Mouse (Mus musculus) heart, embryonic 14.5 days (tissue): ENCODE results near the gene Scgb1a1. TPM values are rescaled to one million over a fixed set of nuclear protein-coding genes. Genes with fewer than 3 reads are reported as not detected.

Experiments used
- ATAC-seq: fragments of 200-750 bp; cut with Nextera tagmentation; 2 replicates; pipeline ENCODE4 v1.8.0; 2017; ENCODE audit warnings: low read depth, moderate TSS enrichment; ENCODE audit not compliant: insufficient number of reproducible peaks, insufficient read depth, low FRiP score
- H3K27ac ChIP-seq, 2 experiments: fragments of 200-500 bp in 1 of 2; fragments of 300-500 bp in 1 of 2; sonication (generic) in 1 of 2; replicated peaks in 1 of 2; 2 replicates each; pipeline ENCODE4 v1.5.1; 2012 to 2014; ENCODE audit warnings: low read depth in 2 of 2, low read length in 2 of 2, control low read depth in 1 of 2, mild to moderate bottlenecking in 1 of 2, mixed read lengths in 1 of 2; ENCODE audit not compliant: control insufficient read depth in 1 of 2, insufficient read depth in 1 of 2
- H3K27me3 ChIP-seq: fragments of 300-500 bp; sonication (generic); 2 replicates; pipeline ENCODE4 v1.6.1; 2014; ENCODE audit warnings: mild to moderate bottlenecking, low read length, control low read depth; ENCODE audit not compliant: control insufficient read depth, insufficient read depth
- H3K36me3 ChIP-seq: fragments of 300-500 bp; sonication (generic); 2 replicates; pipeline ENCODE4 v1.6.1; 2014; ENCODE audit warnings: mild to moderate bottlenecking, control low read depth, low read length, mixed read lengths; ENCODE audit not compliant: control insufficient read depth, insufficient read depth
- H3K4me1 ChIP-seq, 2 experiments: fragments of 200-500 bp in 1 of 2; fragments of 300-500 bp in 1 of 2; sonication (generic) in 1 of 2; 2 replicates each; pipeline ENCODE4 v1.6.1; 2012 to 2014; ENCODE audit warnings: low read length in 2 of 2, control low read depth in 1 of 2, mixed read lengths in 1 of 2; ENCODE audit not compliant: control insufficient read depth in 2 of 2, insufficient read depth in 2 of 2
- H3K4me2 ChIP-seq: fragments of 300-500 bp; sonication (generic); 2 replicates; pipeline ENCODE4 v1.6.1; 2014; ENCODE audit warnings: mild to moderate bottlenecking, low read length
- H3K4me3 ChIP-seq, 2 experiments: fragments of 200-500 bp in 1 of 2; fragments of 300-500 bp in 1 of 2; sonication (generic) in 1 of 2; 2 replicates each; pipeline ENCODE4 v1.5.1; 2012 to 2014; ENCODE audit warnings: low read length in 2 of 2, mild to moderate bottlenecking in 2 of 2, control low read depth in 1 of 2, low read depth in 1 of 2, moderate library complexity in 1 of 2; ENCODE audit not compliant: control insufficient read depth in 1 of 2, insufficient read depth in 1 of 2
- H3K9ac ChIP-seq: fragments of 300-500 bp; sonication (generic); 2 replicates; pipeline ENCODE4 v1.6.1; 2014; ENCODE audit warnings: mild to moderate bottlenecking, low read length
- H3K9me3 ChIP-seq: fragments of 300-500 bp; sonication (generic); 2 replicates; pipeline ENCODE4 v1.6.1; 2016; ENCODE audit warnings: low read length, control low read depth; ENCODE audit not compliant: control insufficient read depth
- WGBS: fragments of 180-500 bp; shearing (Covaris S2); extraction: QIAGEN DNeasy Blood & Tissue Kit; methylation state at CpG from one replicate; pipeline ENCODE4 v1.1.7; 2014; 5-methylcytosine and 5-hydroxymethylcytosine counted together
- polyA plus RNA-seq: library from polyadenylated mRNA; unstranded; fragments of >200 nt; fragmentation: Nextera tagmentation; extraction: Ambion mirVana; gene quantifications from 2 replicates; pipeline ENCODE4 v1.2.1, GENCODE M21; 2014

Gene Scgb1a1
- polyA plus RNA-seq, 1 experiment from 2014 or later: not detected

DNA sequence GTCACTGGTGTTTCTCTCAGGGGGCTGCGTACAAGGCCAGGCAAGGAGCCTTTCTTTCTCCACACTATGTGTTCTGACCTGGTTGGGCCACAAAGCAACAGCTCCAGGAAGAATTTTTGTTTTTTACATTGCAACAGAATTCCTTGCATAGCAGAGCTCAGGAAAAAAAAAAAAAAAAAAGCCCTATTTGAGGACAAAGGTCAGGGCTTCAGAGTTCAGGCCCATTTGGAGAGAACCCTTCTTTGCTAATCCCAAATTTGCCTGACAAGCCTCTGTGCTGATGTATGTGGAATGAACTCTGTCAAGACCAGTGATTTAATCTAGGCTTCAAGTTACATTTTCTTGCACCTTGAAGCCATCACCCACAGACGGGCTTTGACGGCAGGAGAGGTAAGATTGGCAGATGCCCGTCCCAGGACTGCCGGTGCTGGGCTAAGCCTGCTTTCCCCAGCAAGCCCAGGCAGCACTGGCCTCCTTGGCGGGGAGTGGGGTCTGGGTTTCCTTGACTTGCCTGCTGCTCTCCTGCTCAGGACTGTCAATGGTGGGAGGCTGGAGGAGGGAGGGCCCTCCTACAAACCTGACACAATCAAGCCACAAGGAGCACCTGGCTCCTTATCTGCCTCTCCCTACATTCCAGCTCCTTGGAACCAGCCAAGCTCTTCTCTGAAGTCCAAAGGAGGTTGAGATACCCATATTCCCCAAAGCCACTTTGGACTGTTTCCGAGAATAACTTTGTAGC, 40.4 kb downstream of the Scgb1a1 start:
- Histone ChIP-seq H3K27me3 (no peaks in the 10 kb centered on the region), H3K4me3 (no peak overlapping the region), H3K9me3 (no peaks in the 10 kb centered on the region), H3K36me3 (no peaks in the 10 kb centered on the region), H3K27ac (peak overlapping the region; percentile 61 to 69), H3K4me1 (peaks cover 19 to 28% of the 10 kb centered on the region in 2 experiments), H3K9ac (no peak overlapping the region), H3K4me2 (no peak overlapping the region)
- no peak for ATAC-seq
- WGBS: 46% methylated on average over 7 of the region's 7 CpGs

DNA sequence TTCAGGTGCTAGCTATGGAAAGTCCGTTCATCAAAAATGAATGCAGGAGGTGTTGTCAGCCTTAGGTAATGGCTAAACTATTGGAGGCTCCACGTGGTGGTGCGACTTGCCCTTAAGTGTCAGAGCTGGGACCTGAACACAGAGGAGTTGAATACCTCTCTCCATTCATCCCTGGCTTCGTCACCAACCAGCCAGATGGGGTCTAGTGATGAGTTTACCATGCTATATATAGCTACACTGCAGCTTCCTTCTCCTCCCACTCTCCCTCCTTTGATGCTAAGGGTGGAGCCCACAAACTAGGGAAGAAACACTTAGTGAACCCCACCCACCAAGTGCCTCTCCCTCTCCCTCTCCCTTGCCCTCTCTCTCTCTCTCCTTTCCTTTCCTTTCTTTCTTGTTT, 43.5 kb downstream of the Scgb1a1 start:
- WGBS: 41% methylated on average over 4 of the region's 4 CpGs
- H3K4me3 ChIP-seq: no peak overlapping the region
- H3K9me3 ChIP-seq: no peaks in the 10 kb centered on the region
- no peak overlapping the region for H3K9ac ChIP-seq
- H3K27ac ChIP-seq: no peak overlapping the region
- H3K4me1 ChIP-seq: peaks cover 19 to 26% of the 10 kb centered on the region in 2 experiments
- no peaks in the 10 kb centered on the region for H3K27me3 ChIP-seq
- no peaks in the 10 kb centered on the region for H3K36me3 ChIP-seq
- no peak for ATAC-seq
- H3K4me2 ChIP-seq: no peak overlapping the region

DNA sequence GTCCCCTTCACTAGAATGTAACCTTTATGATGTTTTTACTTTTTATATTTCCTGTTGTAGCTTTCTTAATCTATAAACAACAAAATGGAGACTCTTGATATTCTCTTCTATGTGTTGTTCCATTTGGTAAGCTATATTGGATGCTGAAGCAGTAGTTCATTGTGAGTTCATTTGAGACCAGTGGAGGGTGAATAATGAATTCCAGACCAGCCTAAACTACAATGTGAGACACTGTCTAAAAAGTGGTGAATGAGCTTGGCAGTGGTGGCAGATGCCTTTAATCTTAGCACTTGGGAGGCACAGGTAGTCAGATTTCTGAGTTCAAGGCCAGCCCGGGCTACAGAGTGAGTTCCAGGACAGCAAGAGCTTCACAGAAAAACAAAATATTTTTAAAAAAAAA, 44.6 kb downstream of the Scgb1a1 start:
- 90% methylated on average over 1 of the region's 1 CpGs for WGBS
- Histone ChIP-seq H3K27ac (no peak overlapping the region), H3K27me3 (no peaks in the 10 kb centered on the region), H3K9ac (no peak overlapping the region), H3K36me3 (no peaks in the 10 kb centered on the region), H3K4me1 (peaks cover 19 to 22% of the 10 kb centered on the region in 2 experiments), H3K4me2 (no peak overlapping the region), H3K9me3 (no peaks in the 10 kb centered on the region), H3K4me3 (no peak overlapping the region)
- no peak for ATAC-seq

DNA sequence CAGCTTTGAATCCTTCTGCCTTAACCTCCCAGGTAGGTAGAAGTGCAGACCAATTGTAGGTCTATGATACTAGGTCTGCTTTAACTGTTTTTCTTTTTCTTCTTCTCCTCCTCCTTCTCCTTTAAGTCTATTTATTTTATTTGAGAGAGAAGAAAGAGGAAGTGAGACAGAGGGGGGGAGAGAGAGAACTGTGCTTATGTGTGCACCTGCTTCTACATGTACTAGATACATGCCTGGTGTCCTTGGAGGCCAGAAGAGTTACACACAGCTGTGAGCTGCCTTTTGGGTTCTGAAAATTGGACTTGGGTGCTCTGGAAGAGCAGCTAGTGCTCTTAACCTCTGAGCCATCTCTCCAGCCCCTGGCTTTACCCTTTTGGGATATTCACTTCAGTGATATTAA, 46.7 kb downstream of the Scgb1a1 start:
- peaks cover 7 to 8% of the 10 kb centered on the region in 2 experiments; a peak in 2 of 4 replicates for H3K4me1 ChIP-seq
- H3K27ac ChIP-seq: no peak overlapping the region
- no peak overlapping the region for H3K9ac ChIP-seq
- no peak for ATAC-seq
- no peak overlapping the region for H3K4me3 ChIP-seq
- H3K9me3 ChIP-seq: no peaks in the 10 kb centered on the region
- H3K27me3 ChIP-seq: no peaks in the 10 kb centered on the region
- no peaks in the 10 kb centered on the region for H3K36me3 ChIP-seq
- no peak overlapping the region for H3K4me2 ChIP-seq

DNA sequence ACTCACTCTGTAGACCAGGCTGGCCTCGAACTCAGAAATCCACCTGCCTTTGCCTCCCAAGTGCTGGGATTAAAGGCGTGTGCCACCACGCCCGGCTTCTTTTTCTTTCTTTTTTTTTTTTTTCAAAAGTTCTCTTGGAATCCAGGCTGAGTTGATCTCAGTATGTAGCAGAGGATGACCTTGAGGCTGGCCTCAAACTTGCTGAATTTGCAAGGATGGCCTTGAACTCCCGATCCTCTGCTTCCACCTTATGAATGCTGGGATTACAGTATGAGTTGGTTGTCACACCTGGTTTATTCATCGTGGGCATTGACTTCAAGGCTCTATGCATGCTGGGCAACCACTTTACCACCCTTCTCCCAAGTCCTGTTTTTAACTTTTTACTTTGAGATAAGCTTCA, 47.1 kb downstream of the Scgb1a1 start:
- no peak for ATAC-seq
- Histone ChIP-seq H3K4me2 (no peak overlapping the region), H3K27me3 (no peaks in the 10 kb centered on the region), H3K4me3 (no peak overlapping the region), H3K9ac (no peak overlapping the region), H3K4me1 (peaks cover 7 to 8% of the 10 kb centered on the region in 2 experiments; a peak in 2 of 4 replicates), H3K9me3 (no peaks in the 10 kb centered on the region), H3K36me3 (no peaks in the 10 kb centered on the region), H3K27ac (no peak overlapping the region)
- 87% methylated on average over 6 of the region's 6 CpGs for WGBS

DNA sequence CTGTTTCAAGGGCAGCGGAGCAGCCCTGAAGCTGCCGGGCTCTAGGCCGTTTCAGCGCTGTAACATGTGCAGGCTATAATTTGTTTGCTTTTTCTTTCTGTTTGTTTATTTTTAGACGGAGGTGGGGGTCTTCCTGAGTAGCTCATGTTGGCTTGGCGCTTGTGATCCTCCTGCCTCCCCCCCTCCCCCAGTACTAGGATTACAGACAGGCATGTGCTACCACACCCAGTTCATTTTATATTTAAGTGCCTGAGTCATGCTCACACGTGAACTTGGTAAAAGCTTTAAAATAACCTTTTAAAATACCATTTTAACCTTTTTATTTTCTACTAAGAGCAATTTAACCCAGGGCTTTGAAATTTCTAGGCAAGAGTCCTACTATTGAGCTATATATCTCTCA, 47.8 kb downstream of the Scgb1a1 start:
- WGBS: 41% methylated on average over 7 of the region's 7 CpGs
- ATAC-seq: no peak
- Histone ChIP-seq H3K4me2 (no peak overlapping the region), H3K9me3 (no peaks in the 10 kb centered on the region), H3K27me3 (no peaks in the 10 kb centered on the region), H3K4me3 (no peak overlapping the region), H3K27ac (no peak overlapping the region), H3K9ac (no peak overlapping the region), H3K36me3 (no peaks in the 10 kb centered on the region), H3K4me1 (peaks cover 7 to 8% of the 10 kb centered on the region in 2 experiments; a peak in 2 of 4 replicates)

DNA sequence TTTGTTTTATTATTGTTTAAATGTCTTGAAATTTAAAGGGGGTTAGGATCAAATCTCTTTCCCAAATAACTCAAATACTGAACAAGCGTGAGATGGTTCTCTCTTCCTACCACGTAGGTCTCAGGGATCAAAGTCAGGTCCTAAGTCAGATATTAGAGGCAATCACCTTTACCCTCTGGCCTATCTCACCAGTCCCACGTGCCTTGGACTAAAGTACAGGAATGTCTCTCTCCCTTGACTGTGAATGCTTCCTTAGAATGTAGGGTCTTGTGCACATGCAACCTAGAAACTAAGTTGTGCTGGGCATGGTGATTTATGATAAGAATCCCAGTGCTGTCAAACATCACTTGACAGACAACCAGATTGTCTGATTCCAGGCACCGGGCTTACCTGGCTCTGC, 48.5 kb downstream of the Scgb1a1 start:
- H3K36me3 ChIP-seq: no peaks in the 10 kb centered on the region
- H3K27ac ChIP-seq: no peak overlapping the region
- peaks cover 6 to 7% of the 10 kb centered on the region in 2 experiments; a peak in 2 of 4 replicates for H3K4me1 ChIP-seq
- WGBS: 64% methylated on average over 4 of the region's 4 CpGs
- H3K9ac ChIP-seq: no peak overlapping the region
- no peak overlapping the region for H3K4me2 ChIP-seq
- H3K27me3 ChIP-seq: no peaks in the 10 kb centered on the region
- no peaks in the 10 kb centered on the region for H3K9me3 ChIP-seq
- no peak for ATAC-seq
- H3K4me3 ChIP-seq: no peak overlapping the region

DNA sequence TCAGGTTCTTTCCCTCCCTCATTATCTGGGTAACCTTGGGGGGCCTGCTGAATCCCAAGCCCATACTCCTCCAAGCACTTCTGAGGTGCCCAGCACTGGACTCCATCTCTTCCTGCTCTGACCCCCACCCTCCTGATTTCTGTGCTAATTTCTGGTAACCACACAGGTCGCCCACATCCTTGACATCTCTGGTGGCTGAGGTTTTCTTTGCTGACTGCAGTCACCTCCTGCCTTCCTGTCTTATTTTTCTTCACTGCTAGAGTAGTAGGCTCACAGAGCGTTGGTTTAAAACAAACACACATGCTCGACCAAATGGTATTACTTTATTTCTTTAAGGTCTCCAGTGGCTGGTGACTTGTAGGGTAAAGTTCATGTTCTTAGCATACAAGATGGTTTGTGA, 49.6 kb downstream of the Scgb1a1 start:
- Histone ChIP-seq H3K4me2 (no peak overlapping the region), H3K27me3 (no peaks in the 10 kb centered on the region), H3K4me3 (no peak overlapping the region), H3K9me3 (no peaks in the 10 kb centered on the region), H3K27ac (no peak overlapping the region), H3K9ac (no peak overlapping the region), H3K4me1 (peaks cover 12 to 13% of the 10 kb centered on the region in 2 experiments), H3K36me3 (no peaks in the 10 kb centered on the region)
- WGBS: 69% methylated on average over 3 of the region's 3 CpGs
- no peak for ATAC-seq
